Mouse (Mus musculus): ENCODE results near the gene Sec14l2.
A peak's percentile ranks its signal among the peaks of the same experiment; 100 is the strongest.

DNA sequence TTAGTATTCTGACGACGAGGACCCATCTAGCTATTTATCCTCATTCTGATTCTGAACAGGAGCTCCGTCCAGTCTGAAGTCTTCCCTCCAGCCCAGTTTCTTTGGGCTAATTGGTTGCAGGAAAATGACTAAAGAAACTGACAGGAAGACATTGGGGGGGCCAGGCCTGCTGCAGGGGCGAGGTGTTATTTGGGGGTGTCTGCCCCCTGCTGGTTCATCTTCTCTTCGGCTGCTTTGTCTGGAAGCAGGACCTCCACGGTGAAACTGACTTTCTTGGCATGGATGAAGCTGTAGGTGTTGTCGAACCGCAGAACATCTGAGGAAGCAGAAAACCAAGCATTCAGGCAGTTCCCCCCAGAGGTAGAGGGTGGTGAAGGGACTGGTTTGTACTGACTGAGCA is 25.1 kb downstream of the Sec14l2 start:
- TF ChIP-seq CTCF (IDR thresholded peaks at IDR 0.05; ENCODE audit: borderline replicate concordance, control insufficient read depth, extremely low read depth, insufficient read depth, low read length, poor library complexity) (peak; percentile 39; the same call in 1 of the 2 replicates), POLR2A (IDR thresholded peaks at IDR 0.05; ENCODE audit: control insufficient read depth, extremely low read depth, insufficient read depth, low read length, poor library complexity) (no peak)

Data from thymus, adult 2 months (tissue).